Mouse (Mus musculus) hindbrain, embryonic 16.5 days (tissue): ENCODE data around the gene Slc25a39. TPM values are rescaled to one million over a fixed set of nuclear protein-coding genes. Genes with fewer than 3 reads are reported as not detected.

ENCODE experiments used
- ATAC-seq: fragments of 200-750 bp; cut with Nextera tagmentation; 2 replicates; pipeline ENCODE4 v1.8.0; 2017; ENCODE audit warnings: moderate TSS enrichment, moderate library complexity
- H3K27ac ChIP-seq: fragments of 300-500 bp; sonication (generic); 2 replicates; pipeline ENCODE4 v1.5.1; 2014; ENCODE audit warnings: low read depth, mild to moderate bottlenecking, control low read depth, low read length, moderate library complexity
- H3K27me3 ChIP-seq: fragments of 300-500 bp; sonication (generic); replicated peaks from 2 replicates; pipeline ENCODE4 v1.6.1; 2014; ENCODE audit warnings: low read length; ENCODE audit not compliant: control insufficient read depth, insufficient read depth
- H3K36me3 ChIP-seq: fragments of 300-500 bp; sonication (generic); 2 replicates; pipeline ENCODE4 v1.6.1; 2014; ENCODE audit warnings: mild to moderate bottlenecking, low read length, moderate library complexity, mixed read lengths; ENCODE audit not compliant: control insufficient read depth, insufficient read depth
- H3K4me1 ChIP-seq: fragments of 300-500 bp; sonication (generic); 2 replicates; pipeline ENCODE4 v1.6.1; 2014; ENCODE audit warnings: low read depth, low read length; ENCODE audit not compliant: control insufficient read depth, insufficient read depth
- H3K4me2 ChIP-seq: fragments of 300-500 bp; sonication (generic); 2 replicates; pipeline ENCODE4 v1.6.1; 2014; ENCODE audit warnings: mild to moderate bottlenecking, low read length, control low read depth, moderate library complexity
- H3K4me3 ChIP-seq: fragments of 300-500 bp; sonication (generic); 2 replicates; pipeline ENCODE4 v1.5.1; 2014; ENCODE audit warnings: mild to moderate bottlenecking, low read length, control low read depth, moderate library complexity
- H3K9ac ChIP-seq: fragments of 300-500 bp; sonication (generic); 2 replicates; pipeline ENCODE4 v1.6.1; 2014; ENCODE audit warnings: low read depth, mild to moderate bottlenecking, control low read depth, low read length, moderate library complexity
- H3K9me3 ChIP-seq: fragments of 300-500 bp; sonication (generic); 2 replicates; pipeline ENCODE4 v1.6.1; 2014; ENCODE audit warnings: mild to moderate bottlenecking, low read length, moderate library complexity; ENCODE audit not compliant: control insufficient read depth
- WGBS: fragments of 180-500 bp; shearing (Covaris S2); extraction: QIAGEN DNeasy Blood & Tissue Kit; methylation state at CpG from one replicate; pipeline ENCODE4 v1.1.7; 2014; 5-methylcytosine and 5-hydroxymethylcytosine counted together
- polyA plus RNA-seq: library from polyadenylated mRNA; unstranded; fragments of >200 nt; fragmentation: Nextera tagmentation; extraction: Ambion mirVana; gene quantifications from 2 replicates; pipeline ENCODE4 v1.2.1, GENCODE M21; 2015

The Slc25a39 gene
- polyA plus RNA-seq, 1 experiment from 2014 or later = 187 TPM

DNA sequence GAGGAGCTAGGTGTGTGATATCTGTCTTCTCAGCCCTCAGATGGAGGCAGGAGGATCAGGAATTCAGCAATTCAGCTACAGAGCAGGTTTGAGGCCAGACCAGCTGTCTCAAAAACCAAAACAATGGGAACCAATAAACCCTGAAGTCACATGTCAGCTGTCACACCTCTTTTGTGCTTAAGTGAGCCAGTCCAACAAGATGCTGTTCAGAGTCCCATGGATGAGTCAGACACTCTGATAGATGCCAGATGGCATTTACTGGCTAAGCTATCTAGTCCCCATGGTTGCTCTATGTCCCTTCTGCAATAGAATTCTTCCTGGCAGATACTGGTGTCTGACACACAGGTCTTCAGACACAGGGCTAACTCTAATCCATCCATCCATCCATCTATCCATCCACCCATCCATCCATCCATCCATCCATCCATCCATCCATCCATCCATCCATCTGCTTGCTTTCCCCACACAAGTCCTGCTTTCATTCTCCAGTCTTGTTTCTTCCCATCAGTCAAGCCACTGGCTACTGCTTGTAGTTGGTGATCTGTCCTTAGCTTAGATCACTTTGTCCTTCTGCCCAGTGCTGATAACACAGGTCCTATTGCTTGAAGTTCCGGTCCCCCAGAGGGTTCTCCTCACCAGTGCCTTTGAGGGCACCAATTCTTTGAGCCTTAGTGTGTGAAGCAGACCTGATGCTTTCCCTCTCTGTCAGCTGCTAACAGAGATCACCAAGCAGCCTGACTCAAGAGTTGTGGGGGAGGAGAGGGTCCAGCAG lies 24.2 kb downstream of the Slc25a39 start:
- Histone ChIP-seq H3K27ac (no peak overlapping the region), H3K36me3 (no peaks in the 10 kb centered on the region), H3K27me3 (no peaks in the 10 kb centered on the region), H3K4me1 (no peaks in the 10 kb centered on the region), H3K4me3 (no peak overlapping the region), H3K4me2 (no peak overlapping the region), H3K9me3 (no peaks in the 10 kb centered on the region), H3K9ac (no peak overlapping the region)
- WGBS = 86% methylated on average over 1 of the region's 1 CpGs
- no peak for ATAC-seq

DNA sequence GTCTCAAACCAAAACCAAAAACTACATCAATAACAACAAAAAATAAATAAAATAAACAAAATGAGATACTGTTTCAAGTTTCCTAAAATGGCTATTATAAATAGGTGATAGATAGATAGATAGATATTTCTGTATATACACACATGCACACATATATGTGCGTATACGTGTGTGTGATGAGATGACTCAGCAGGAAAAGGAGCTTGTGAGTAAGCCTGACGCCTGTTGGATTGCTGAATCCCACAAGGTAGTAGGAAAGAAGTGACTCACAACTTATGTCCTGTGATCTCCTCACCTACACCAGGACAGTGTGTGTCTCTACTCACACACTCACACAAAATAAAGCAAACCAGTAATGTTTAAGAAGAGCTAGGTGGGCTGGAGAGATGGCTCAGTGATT lies 25.0 kb downstream of the Slc25a39 start:
- Histone ChIP-seq H3K4me3 (no peak overlapping the region), H3K9ac (no peak overlapping the region), H3K4me2 (no peak overlapping the region), H3K9me3 (no peaks in the 10 kb centered on the region), H3K4me1 (no peaks in the 10 kb centered on the region), H3K36me3 (no peaks in the 10 kb centered on the region), H3K27me3 (no peaks in the 10 kb centered on the region), H3K27ac (no peak overlapping the region)
- 97% methylated on average over 3 of the region's 3 CpGs for WGBS
- no peak for ATAC-seq

DNA sequence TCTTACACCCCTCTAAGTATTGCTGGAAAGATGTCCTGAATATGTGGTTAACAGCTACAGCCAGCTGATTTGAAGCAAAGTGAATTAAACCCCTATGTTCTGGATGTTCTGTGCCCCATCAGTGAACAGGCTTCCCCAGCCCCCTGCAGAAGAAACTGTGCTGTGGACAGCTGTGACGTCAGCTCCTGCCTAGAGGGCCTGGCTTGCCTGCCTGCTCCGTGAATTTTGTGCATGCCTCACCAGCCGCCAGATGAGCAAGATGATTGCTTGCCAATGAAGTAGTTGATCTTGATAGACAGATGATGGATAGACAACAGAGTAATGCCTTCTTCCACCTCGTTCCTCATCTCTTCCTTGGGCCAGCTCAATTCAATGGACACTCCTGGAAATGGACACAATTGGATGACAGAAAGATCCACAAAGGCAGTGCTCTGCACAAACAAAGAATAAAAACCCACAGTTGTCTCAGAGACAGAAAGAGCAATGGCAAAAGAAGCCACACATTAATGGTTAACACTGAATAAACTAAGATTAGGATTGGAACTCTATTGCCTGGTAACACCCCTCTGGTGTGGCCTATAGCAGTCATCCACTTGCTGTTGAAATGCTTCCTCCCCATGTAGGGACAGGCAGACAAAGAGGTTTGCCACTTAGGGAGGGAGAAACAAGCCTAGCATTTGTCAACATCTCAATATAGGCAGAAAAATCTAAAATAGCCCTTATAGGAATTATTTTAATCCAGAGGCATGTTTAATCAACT lies 26.2 kb downstream of the Slc25a39 start:
- 38% methylated on average over 4 of the region's 4 CpGs for WGBS
- Histone ChIP-seq H3K36me3 (no peaks in the 10 kb centered on the region), H3K27ac (no peak overlapping the region), H3K9me3 (no peaks in the 10 kb centered on the region), H3K4me1 (peaks cover under 1% of the 10 kb centered on the region), H3K4me2 (no peak overlapping the region), H3K27me3 (no peaks in the 10 kb centered on the region), H3K4me3 (no peak overlapping the region), H3K9ac (no peak overlapping the region)
- ATAC-seq = no peak

DNA sequence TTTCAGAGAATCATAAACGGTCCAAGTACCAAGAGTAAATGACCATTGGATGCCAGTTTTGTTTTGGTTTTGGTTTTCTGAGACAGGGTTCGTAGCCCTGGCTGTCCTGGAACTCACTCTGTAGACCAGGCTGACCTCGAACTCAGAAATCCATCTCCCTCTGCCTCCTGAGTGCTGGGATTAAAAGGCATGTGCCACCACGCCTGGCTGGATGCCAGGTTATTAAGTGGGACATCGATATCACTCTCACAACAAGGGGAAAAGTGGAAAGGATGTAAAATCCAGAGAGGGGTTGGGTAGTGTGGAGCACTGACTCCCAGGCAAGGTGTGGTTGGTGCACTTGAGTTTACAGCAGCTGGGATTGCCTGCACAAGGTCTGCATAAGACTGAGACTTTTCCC lies 27.7 kb downstream of the Slc25a39 start:
- H3K9ac ChIP-seq = no peak overlapping the region
- H3K27ac ChIP-seq = no peak overlapping the region
- no peaks in the 10 kb centered on the region for H3K36me3 ChIP-seq
- peaks cover 12% of the 10 kb centered on the region for H3K4me1 ChIP-seq
- no peak overlapping the region for H3K4me2 ChIP-seq
- H3K27me3 ChIP-seq = no peaks in the 10 kb centered on the region
- ATAC-seq = no peak
- no peak overlapping the region for H3K4me3 ChIP-seq
- no peaks in the 10 kb centered on the region for H3K9me3 ChIP-seq
- WGBS = 77% methylated on average over 5 of the region's 5 CpGs

DNA sequence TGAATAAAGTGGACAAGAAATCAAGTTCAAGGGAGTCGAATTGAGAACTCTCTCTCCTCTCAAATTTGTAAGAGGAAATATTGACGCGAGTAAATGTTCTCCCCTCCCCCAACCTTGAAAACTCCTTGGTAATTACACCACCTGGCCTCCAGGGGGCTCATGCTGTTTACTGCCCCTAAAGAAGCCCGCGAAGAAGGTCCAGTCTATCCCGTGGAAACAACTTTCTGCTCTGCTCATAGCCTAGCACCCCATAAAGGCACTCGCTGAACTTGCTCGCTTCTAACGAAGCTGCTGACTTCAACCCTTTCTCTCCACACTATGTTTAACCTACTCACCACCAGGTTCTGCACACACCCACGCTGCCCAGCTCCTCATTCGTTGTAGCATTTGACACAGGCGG lies 30.6 kb downstream of the Slc25a39 start:
- no peaks in the 10 kb centered on the region for H3K9me3 ChIP-seq
- 71% methylated on average over 12 of the region's 12 CpGs for WGBS
- no peak for ATAC-seq
- H3K4me1 ChIP-seq = peaks cover 12% of the 10 kb centered on the region
- no peak overlapping the region for H3K9ac ChIP-seq
- H3K27ac ChIP-seq = no peak overlapping the region
- H3K4me3 ChIP-seq = no peak overlapping the region
- no peaks in the 10 kb centered on the region for H3K36me3 ChIP-seq
- H3K27me3 ChIP-seq = no peaks in the 10 kb centered on the region
- no peak overlapping the region for H3K4me2 ChIP-seq

DNA sequence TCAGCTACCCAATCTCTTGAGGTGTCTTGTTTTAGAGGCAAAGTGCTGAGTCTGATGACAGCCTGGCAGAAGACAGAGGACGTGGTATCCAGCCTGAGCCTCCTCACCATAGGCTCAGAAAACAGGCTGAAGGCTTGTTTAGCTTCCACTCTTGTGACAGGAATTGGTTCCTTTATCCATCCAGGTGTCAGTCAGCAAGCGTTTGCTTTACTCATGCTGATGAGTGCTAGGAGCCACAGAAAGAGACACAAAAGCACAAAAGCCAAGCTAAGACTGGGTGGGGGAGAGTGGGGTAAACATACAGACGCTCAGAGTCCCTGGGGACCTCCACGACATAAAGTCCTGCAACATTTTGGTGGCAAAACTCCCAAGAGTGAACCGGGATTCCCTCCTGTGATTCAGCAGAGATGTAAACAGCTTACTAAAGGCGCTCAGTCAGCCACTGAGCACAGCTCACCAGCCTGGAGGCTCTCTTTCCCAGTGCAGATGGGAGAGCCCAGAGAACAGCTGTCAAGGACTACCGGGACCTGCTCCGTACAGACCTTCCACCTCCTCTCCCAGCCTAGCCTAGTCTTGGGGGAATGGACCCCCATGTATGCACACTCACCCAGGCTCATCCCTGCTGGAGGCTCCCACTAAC lies 31.4 kb downstream of the Slc25a39 start:
- no peak overlapping the region for H3K27ac ChIP-seq
- H3K4me3 ChIP-seq = no peak overlapping the region; the same call in 1 of the 2 replicates
- no peaks in the 10 kb centered on the region for H3K36me3 ChIP-seq
- H3K4me1 ChIP-seq = peaks cover 12% of the 10 kb centered on the region
- H3K4me2 ChIP-seq = peak overlapping the region; percentile 45
- H3K9me3 ChIP-seq = no peaks in the 10 kb centered on the region
- no peak for ATAC-seq
- H3K27me3 ChIP-seq = no peaks in the 10 kb centered on the region
- 9% methylated on average over 8 of the region's 8 CpGs for WGBS
- H3K9ac ChIP-seq = no peak overlapping the region

DNA sequence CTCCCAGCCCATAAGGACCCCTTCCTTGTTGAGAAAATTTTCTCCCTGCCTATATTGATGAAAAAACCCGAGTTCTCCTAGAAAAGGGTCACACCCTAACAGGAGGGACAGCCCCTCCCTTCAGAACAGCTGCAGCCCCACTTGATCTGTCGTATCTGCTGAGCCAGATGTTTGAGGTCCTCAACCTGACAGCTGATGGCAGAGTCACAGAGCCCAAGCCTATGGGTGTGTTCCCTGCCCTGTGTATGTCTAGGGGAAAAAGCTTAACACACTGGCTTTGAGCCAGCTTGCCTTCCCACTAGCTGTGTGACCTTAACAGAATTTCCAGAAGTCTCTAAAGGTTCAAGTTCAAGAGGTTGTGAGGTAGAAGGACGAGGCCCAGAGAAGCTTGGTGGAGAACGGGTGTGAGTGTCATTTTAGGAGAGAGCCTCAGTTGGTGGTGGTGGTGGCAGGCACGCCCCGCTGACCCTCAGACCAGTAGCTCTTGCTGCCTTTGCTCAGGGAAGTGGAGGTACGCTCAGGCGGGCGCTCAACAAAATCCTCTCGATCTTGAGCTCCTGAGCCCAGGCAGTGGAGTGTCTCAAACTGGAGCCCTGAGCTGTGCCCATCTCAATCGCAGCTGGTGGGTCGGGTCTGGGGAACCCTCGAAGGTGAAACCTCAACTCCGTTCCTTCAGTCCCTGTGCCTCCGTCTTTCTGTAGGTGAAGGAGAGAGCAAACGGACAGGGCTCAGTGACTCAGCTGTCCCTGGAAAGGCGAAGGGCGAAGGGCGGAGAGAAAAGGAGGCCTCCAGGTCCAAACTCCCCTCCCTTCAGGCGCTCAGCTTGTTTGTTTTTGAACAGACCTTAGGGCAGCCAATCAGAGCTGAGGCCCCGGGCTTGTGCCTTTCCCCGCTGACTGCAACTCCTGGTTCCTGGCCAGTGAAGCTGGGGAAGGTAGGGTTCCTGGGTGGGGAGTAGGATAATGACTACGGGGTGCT lies 32.3 kb downstream of the Slc25a39 start:
- Histone ChIP-seq H3K4me1 (peaks cover 12% of the 10 kb centered on the region), H3K4me2 (peak overlapping the region; percentile 45), H3K9ac (peak overlapping the region; percentile 50), H3K27ac (no peak overlapping the region), H3K4me3 (peak overlapping the region; percentile 20), H3K27me3 (no peaks in the 10 kb centered on the region), H3K9me3 (no peaks in the 10 kb centered on the region), H3K36me3 (no peaks in the 10 kb centered on the region)
- WGBS = 10% methylated on average over 23 of the region's 23 CpGs
- ATAC-seq = no peak

DNA sequence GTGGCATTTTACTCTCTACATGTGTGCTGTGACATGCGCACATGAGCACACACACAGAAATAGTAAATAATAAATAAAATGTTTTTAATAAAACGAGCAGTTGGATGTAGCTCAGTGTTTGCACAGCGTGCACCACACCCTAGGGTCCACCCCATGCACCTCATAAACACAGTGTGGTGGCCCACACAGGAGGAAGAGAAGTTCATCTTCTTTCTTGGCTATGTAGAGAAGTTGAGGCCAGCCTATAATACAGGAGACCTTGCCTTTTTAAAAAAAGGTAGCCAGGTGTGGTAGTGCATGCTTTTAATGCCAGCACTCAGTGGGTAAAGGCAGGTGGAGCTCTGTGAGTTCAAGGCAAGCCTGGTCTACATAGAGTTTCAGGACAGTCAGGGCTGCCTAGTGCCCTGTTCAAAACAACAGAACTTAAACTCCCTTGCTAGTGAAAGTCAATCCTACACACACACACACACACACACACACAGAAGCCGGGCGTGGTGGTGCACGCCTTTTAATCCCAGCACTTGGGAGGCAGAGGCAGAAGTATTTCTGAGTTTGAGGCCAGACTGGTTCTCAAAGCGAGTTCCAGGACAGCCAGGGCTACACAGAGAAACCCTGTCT lies 33.5 kb downstream of the Slc25a39 start:
- ATAC-seq = no peak
- WGBS = 75% methylated on average over 7 of the region's 7 CpGs
- Histone ChIP-seq H3K27me3 (no peaks in the 10 kb centered on the region), H3K4me2 (no peak overlapping the region), H3K9ac (no peak overlapping the region), H3K4me1 (peaks cover 12% of the 10 kb centered on the region), H3K36me3 (no peaks in the 10 kb centered on the region), H3K9me3 (no peaks in the 10 kb centered on the region), H3K27ac (no peak overlapping the region), H3K4me3 (no peak overlapping the region)
